Mouse (Mus musculus) cerebellum, postnatal 4 days (tissue): ENCODE data around the gene Tmem60.

ENCODE experiments used
- DNase-seq, 2 experiments: peaks; one replicate each; pipeline ENCODE4 v3.0.0; 2022; ENCODE audit warnings: low spot score in 2 of 2, mixed read lengths in 1 of 2

The Tmem60 gene

GRCm38 (mm10) chr5:20906191-20906590 lies 24.2 kb downstream of the Tmem60 start:
- DNase-seq = no peak

- DNase-seq = no peak
These were observed 29.8 kb downstream of the Tmem60 start for GRCm38 (mm10) chr5:20911741-20912140.

GRCm38 (mm10) chr5:20913372-20914275 lies 31.6 kb downstream of the Tmem60 start:
- DNase-seq = peak; percentile 48 to 60

- no peak for DNase-seq
These were observed 37.0 kb downstream of the Tmem60 start for GRCm38 (mm10) chr5:20918967-20919366.

GRCm38 (mm10) chr5:20919566-20919965 lies 37.6 kb downstream of the Tmem60 start:
- no peak for DNase-seq

GRCm38 (mm10) chr5:20924608-20925007 lies 42.6 kb downstream of the Tmem60 start:
- no peak for DNase-seq

- no peak for DNase-seq
These were observed 43.5 kb downstream of the Tmem60 start for GRCm38 (mm10) chr5:20925451-20925850.

GRCm38 (mm10) chr5:20929669-20930151 lies 47.7 kb downstream of the Tmem60 start:
- no peak for DNase-seq

- no peak for DNase-seq
These were observed 48.4 kb downstream of the Tmem60 start for GRCm38 (mm10) chr5:20930430-20930829.

- no peak for DNase-seq
These were observed 49.3 kb downstream of the Tmem60 start for GRCm38 (mm10) chr5:20931300-20931699.

- DNase-seq = no peak
These were observed 50.6 kb downstream of the Tmem60 start for GRCm38 (mm10) chr5:20932585-20932984.

- no peak for DNase-seq
These were observed 53.9 kb downstream of the Tmem60 start for GRCm38 (mm10) chr5:20935934-20936333.
